Mouse (Mus musculus) testis, adult 2 months (tissue): ENCODE data around the gene Hist2h2be. TPM values are rescaled to one million over a fixed set of nuclear protein-coding genes. Genes with fewer than 3 reads are reported as not detected.
A peak's percentile ranks its signal among the peaks of the same experiment; 100 is the strongest.

Experiments used
- H3K27ac ChIP-seq: fragments of 200-500 bp; 2 replicates; pipeline ENCODE4 v1.5.1; 2012; ENCODE audit warnings: low read depth, low read length; ENCODE audit not compliant: control insufficient read depth, insufficient read depth
- H3K27me3 ChIP-seq: fragments of 200-500 bp; 2 replicates; pipeline ENCODE4 v1.6.1; 2012; ENCODE audit warnings: mild to moderate bottlenecking, low read length, moderate library complexity; ENCODE audit not compliant: control insufficient read depth, insufficient read depth
- H3K36me3 ChIP-seq: fragments of 200-500 bp; 2 replicates; pipeline ENCODE4 v1.6.1; 2012; ENCODE audit warnings: mild to moderate bottlenecking, low read length; ENCODE audit not compliant: control insufficient read depth, insufficient read depth
- H3K4me1 ChIP-seq: fragments of 200-500 bp; 2 replicates; pipeline ENCODE4 v1.6.1; 2012; ENCODE audit warnings: low read length; ENCODE audit not compliant: control insufficient read depth, insufficient read depth
- H3K4me3 ChIP-seq: fragments of 200-500 bp; 2 replicates; pipeline ENCODE4 v1.5.1; 2012; ENCODE audit warnings: low read depth, mild to moderate bottlenecking, low read length, moderate library complexity, mixed read lengths; ENCODE audit not compliant: control insufficient read depth
- CTCF ChIP-seq: fragments of 200-500 bp; IDR thresholded peaks from 2 replicates; pipeline ENCODE4 v1.5.1; 2012; ENCODE audit warnings: low read depth, mild to moderate bottlenecking, inconsistent platforms, low read length, moderate library complexity; ENCODE audit not compliant: control insufficient read depth, insufficient read depth, insufficient replicate concordance
- POLR2A ChIP-seq: fragments of 200-500 bp; IDR thresholded peaks from 2 replicates; pipeline ENCODE4 v1.6.1; 2012; ENCODE audit warnings: low read depth, mild to moderate bottlenecking, inconsistent platforms, low read length, moderate library complexity; ENCODE audit not compliant: control insufficient read depth
- polyA plus RNA-seq: library from polyadenylated mRNA; depleted of rRNA; stranded (reverse); fragments of >200 nt; gene quantifications from 2 replicates; pipeline ENCODE4 v1.2.3, GENCODE M21; 2012

Hist2h2be gene
- polyA plus RNA-seq, 1 experiment, result 13.0 TPM

DNA sequence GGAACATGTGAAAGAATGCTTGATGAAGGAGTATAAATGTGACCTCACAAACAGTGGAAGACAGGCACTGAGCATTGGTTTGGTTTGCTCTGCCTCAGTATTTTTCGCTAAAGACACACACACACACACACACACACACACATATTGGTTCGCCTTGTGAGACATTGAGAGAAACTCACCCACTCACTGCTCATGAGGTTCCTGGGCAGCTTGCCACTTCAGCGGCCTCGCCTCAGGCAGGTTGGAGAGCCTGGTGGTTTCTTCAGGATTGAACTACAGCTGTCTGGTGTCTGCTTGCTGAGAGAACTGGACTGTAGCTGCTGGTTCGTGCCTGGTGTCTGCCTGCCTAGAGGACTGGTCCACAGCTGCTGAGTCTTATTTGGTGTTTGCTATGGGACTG is 39.3 kb downstream of the Hist2h2be start:
- Histone ChIP-seq H3K27me3 (no peaks in the 10 kb centered on the region; the same call in 1 of the 2 replicates), H3K27ac (no peak overlapping the region), H3K4me3 (no peak overlapping the region), H3K4me1 (peaks cover 3% of the 10 kb centered on the region), H3K36me3 (no peaks in the 10 kb centered on the region)
- TF ChIP-seq CTCF, result no peak
- TF ChIP-seq POLR2A, result no peak

DNA sequence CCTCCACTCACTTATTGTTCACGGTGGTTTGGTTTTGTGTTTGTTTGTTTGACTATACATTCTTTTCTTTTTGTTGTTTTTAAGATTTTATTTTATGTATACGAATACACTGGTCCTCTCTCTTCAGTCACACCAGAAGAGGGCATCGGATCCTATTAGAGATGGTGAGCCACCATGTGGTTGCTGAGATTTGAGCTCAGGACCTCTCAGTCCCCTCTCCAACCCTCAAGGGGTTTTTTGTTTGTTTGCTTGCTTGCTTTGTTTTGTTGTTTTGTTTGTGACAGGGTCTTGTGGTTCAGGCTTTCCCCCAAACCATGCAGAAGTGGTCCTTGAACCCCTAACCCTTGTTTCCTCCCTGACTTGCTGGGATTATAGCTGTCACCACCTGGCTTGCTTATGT is 40.7 kb downstream of the Hist2h2be start:
- Histone ChIP-seq H3K4me1 (peaks cover 3% of the 10 kb centered on the region), H3K4me3 (no peak overlapping the region), H3K27me3 (no peaks in the 10 kb centered on the region; the same call in 1 of the 2 replicates), H3K27ac (peak overlapping the region; percentile 34; the same call in 1 of the 2 replicates), H3K36me3 (no peaks in the 10 kb centered on the region)
- no peak for TF ChIP-seq POLR2A
- no peak for TF ChIP-seq CTCF

DNA sequence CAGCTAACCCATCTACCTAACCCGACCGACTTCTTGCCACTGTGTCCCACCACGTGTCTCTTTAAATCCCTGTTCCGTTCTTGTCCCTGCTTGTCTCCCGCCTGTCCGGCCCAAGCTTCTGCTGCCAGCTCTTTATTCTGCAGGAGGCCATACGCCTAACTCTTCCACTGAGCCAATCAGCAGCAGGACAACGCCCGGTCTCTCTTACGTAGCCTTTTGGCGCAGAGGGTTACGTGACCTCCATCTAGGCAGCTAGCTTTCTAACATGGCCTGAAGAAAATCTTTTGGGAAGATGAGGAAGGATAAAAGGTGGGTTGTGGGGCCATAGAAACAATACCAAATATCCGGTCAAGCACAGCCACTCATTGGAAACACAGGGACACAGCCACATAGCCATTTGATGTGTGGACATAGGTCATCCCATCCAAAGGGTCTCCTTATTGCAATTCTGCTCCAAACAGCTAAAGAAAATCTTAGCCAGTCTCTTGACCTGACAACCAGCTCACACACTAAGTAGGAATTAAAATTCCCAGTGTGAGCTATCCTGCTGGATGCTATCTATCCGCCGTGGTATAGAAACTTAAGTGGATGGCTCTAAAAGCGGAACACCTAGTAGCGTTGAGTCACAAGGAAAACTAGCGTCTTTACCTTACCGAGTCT is 41.4 kb downstream of the Hist2h2be start:
- no peaks in the 10 kb centered on the region for H3K36me3 ChIP-seq
- H3K4me1 ChIP-seq, result peaks cover 3% of the 10 kb centered on the region
- H3K27ac ChIP-seq, result peak overlapping the region; percentile 83
- H3K4me3 ChIP-seq, result peak overlapping the region; percentile 87
- TF ChIP-seq POLR2A, result peak; percentile 35; the same call in 1 of the 2 replicates
- TF ChIP-seq CTCF, result no peak
- no peaks in the 10 kb centered on the region; the same call in 1 of the 2 replicates for H3K27me3 ChIP-seq

DNA sequence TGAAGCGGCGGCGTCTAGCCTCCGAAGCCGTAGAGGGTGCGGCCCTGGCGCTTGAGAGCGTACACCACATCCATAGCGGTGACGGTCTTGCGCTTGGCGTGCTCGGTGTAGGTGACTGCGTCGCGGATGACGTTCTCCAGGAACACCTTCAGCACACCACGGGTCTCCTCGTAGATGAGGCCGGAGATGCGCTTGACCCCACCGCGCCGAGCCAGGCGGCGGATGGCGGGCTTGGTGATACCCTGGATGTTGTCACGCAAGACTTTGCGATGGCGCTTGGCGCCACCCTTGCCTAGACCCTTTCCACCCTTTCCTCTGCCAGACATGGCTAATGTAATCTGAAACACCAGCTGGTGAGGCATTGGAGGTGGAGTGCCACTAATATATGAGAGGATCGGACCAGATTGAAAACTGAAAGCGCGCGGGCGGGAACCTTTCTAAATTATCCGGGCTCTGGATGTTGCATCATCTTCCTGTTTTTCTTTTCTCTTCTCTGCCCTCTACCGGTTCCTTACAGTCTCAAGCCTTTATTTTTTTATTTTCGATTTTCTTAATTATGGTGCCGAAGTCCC is 42.1 kb downstream of the Hist2h2be start, which contains the start of gene Hist2h4:
Hist2h4 (minus strand) TSS at position 333 of the 572 bp plus-strand sequence.
- peak within 1 kb of the TSS; percentile 83 for H3K27ac ChIP-seq
- peak within 1 kb of the TSS; percentile 87 for H3K4me3 ChIP-seq
- TF ChIP-seq CTCF (no peak), POLR2A (peak; percentile 74; the same call in 1 of the 2 replicates)
- H3K36me3 ChIP-seq, result no peaks in the 10 kb centered on the region
- H3K4me1 ChIP-seq, result peaks cover 6% of the 10 kb centered on the region
- H3K27me3 ChIP-seq, result no peaks in the 10 kb centered on the region; the same call in 1 of the 2 replicates

DNA sequence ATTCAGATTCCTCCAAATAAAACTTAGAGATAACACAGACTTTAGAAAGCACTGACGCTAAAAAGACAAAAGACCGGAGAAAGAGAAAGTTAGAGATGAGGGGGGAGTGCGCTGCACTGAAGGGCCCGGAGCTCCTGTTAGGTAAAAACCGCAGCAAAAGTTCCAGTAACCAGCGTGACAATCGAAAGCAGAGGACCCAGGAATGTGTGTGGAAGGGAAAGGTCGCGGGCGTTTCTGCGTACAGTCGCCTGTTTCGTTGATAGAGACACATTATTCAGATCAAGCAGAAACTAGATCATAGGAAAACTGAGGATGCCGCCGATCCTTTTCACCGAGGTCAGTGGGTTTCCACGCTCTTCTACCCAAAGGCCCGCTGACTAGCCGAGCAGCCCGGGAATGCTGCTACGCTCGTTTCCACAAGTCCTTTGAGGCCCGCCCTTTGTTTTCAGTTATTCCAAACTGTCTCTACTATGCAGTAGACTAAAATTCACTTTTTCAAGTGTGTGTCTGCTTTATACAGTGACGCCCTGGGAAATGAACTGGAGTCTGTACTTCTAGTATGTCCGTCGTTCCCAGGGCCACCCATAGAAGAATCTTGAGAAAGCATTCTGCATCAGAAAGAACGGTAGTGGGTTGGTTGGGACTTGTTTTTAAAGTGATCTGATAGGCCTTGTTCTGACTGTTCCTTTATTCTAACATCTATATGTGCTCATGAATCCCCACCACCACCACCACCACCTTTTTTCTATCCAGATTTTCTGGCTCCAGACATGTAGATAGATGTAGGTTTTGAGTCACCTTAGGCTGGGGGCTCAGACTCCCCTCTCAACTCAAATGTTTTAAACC is 42.9 kb downstream of the Hist2h2be start:
- TF ChIP-seq POLR2A, result no peak
- TF ChIP-seq CTCF, result no peak
- peak overlapping the region; percentile 51 for H3K27ac ChIP-seq
- no peaks in the 10 kb centered on the region; the same call in 1 of the 2 replicates for H3K27me3 ChIP-seq
- peak overlapping the region; percentile 51 for H3K4me3 ChIP-seq
- no peaks in the 10 kb centered on the region for H3K36me3 ChIP-seq
- H3K4me1 ChIP-seq, result peaks cover 9% of the 10 kb centered on the region

DNA sequence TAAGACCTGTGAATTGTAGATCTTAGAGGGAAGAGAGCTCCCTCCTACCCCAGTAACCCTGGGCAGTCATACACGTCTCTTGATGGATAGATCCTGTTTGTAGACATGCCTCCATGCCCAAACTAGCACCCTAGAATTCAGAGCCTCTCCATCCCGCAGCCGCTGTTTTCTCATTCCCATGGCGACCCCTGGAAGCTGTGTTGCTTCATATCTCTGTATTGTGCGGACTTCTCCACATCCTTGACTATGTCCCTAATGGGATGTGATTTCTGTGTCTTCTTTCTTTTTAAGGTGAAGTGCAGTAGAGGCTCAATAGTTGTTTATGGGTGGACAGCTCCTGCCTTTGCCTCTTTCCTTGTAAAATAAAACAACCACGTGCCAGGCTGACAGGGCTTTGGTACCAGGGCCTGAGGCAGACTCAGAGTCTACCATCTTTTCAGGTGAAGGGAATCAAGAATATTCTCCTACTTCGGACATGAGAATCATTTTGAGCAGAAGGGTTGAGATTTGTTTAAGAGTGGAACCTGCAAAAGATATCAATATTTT is 43.6 kb downstream of the Hist2h2be start:
- H3K4me1 ChIP-seq, result peaks cover 12% of the 10 kb centered on the region
- H3K4me3 ChIP-seq, result no peak overlapping the region
- no peaks in the 10 kb centered on the region for H3K36me3 ChIP-seq
- H3K27ac ChIP-seq, result no peak overlapping the region
- no peaks in the 10 kb centered on the region; the same call in 1 of the 2 replicates for H3K27me3 ChIP-seq
- TF ChIP-seq CTCF (no peak), POLR2A (no peak)
